Mouse (Mus musculus) olfactory bulb, adult 2 months (tissue): ENCODE results near the gene Rdm1.

ENCODE experiments used
- CTCF ChIP-seq: fragments of 200-500 bp; IDR thresholded peaks from 2 replicates; pipeline ENCODE4 v1.5.1; 2012; ENCODE audit warnings: low read depth, mild to moderate bottlenecking, low read length, moderate library complexity; ENCODE audit not compliant: insufficient read depth
- POLR2A ChIP-seq: fragments of 200-500 bp; IDR thresholded peaks from 2 replicates; pipeline ENCODE4 v1.6.1; 2012; ENCODE audit warnings: mild to moderate bottlenecking, low read depth, low read length, moderate library complexity; ENCODE audit not compliant: insufficient read depth

DNA sequence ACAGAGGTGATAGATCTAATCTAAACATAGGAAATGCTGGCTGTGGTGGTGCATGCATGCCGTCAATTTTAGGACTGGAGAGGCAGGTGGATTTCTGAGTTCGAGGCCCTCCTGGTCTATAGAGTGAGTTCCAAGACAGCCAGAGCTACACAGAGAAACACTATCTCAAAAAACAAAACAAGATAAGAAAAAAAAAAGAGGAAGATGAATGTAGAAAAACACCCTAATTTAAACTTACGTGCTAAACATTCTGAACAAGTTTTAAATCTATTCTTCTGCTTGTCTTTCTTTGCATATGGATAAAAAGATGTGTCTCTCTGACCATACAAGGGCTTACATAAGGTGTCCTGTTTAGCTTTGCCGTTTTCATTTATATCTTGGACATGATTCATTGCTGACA, 44.3 kb downstream of the Rdm1 start:
- TF ChIP-seq POLR2A (no peak), CTCF (no peak)
